Mouse (Mus musculus) myocyte (in vitro differentiated cells): ENCODE results near the gene Paf1.

ENCODE experiments used
- CEBPB ChIP-seq: IDR thresholded peaks from 2 replicates; pipeline ENCODE4 v1.6.1; 2011; ENCODE audit warnings: mild to moderate bottlenecking, moderate library complexity; ENCODE audit not compliant: poor library complexity, insufficient read depth, severe bottlenecking
- E2F4 ChIP-seq: IDR thresholded peaks from one replicate; pipeline ENCODE4 v1.6.1; 2011; ENCODE audit warnings: mild to moderate bottlenecking, control low read depth, moderate library complexity; ENCODE audit not compliant: insufficient read depth
- MAX ChIP-seq: IDR thresholded peaks from one replicate; pipeline ENCODE4 v1.6.1; 2011; ENCODE audit warnings: low read depth, mild to moderate bottlenecking, control low read depth
- MYOG ChIP-seq, 3 experiments: IDR thresholded peaks; one replicate each; pipeline ENCODE4 v1.6.1; 2011; ENCODE audit warnings: control low read depth in 2 of 3, low read depth in 2 of 3, mild to moderate bottlenecking in 2 of 3; ENCODE audit not compliant: insufficient read length in 2 of 3, control insufficient read depth in 1 of 3, insufficient read depth in 1 of 3
- POLR2A ChIP-seq: IDR thresholded peaks from one replicate; pipeline ENCODE4 v1.6.1; 2011; ENCODE audit warnings: low read depth, mild to moderate bottlenecking, control low read depth, moderate library complexity; ENCODE audit not compliant: insufficient read length
- REST ChIP-seq: IDR thresholded peaks from one replicate; pipeline ENCODE4 v1.6.1; 2011; ENCODE audit warnings: mild to moderate bottlenecking, control low read depth, moderate library complexity; ENCODE audit not compliant: insufficient read depth, insufficient read length
- TCF12 ChIP-seq: IDR thresholded peaks from one replicate; pipeline ENCODE4 v1.6.1; 2011; ENCODE audit warnings: mild to moderate bottlenecking, control low read depth; ENCODE audit not compliant: poor library complexity, insufficient read depth, severe bottlenecking
- USF1 ChIP-seq: IDR thresholded peaks from one replicate; pipeline ENCODE4 v1.6.1; 2011; ENCODE audit warnings: low read depth, mild to moderate bottlenecking, control low read depth, moderate library complexity

DNA sequence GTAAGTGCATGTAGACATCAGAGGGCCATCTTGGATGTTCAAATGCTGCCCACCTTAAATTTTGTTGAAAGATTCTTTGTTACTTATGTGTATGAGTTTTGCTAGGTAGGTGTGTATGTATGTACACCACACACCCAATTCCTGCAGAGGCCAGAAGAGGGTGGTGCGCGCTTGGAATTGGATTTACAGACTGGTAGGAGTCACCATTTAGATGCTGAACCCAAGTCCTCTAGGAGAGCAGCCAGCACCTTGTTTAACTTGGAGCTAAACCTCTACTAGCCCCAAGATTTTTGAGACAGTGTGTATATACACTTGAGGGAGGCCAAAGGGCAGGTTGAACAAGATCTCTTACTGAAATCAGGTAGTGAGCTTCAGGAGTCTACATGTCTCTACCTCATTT, 39.5 kb upstream of the Paf1 start:
- TF ChIP-seq MAX = no peak
- TF ChIP-seq TCF12 = no peak
- no peak for TF ChIP-seq POLR2A
- no peak for TF ChIP-seq MYOG (IDR thresholded peaks at IDR 0.05; ENCODE audit: control insufficient read depth in 1 of 3, insufficient read depth in 1 of 3, insufficient read length in 2 of 3, low read depth in 2 of 3)
- TF ChIP-seq USF1 = no peak
- no peak for TF ChIP-seq CEBPB
- TF ChIP-seq REST = no peak
- TF ChIP-seq E2F4 = no peak
